Mouse (Mus musculus): Measurements from ENCODE around the gene Msl1.

Gene Msl1

GRCm38 (mm10) chr11:98777888-98778287 is 17.4 kb upstream of the Msl1 start:
- no peak for DNase-seq

DNA sequence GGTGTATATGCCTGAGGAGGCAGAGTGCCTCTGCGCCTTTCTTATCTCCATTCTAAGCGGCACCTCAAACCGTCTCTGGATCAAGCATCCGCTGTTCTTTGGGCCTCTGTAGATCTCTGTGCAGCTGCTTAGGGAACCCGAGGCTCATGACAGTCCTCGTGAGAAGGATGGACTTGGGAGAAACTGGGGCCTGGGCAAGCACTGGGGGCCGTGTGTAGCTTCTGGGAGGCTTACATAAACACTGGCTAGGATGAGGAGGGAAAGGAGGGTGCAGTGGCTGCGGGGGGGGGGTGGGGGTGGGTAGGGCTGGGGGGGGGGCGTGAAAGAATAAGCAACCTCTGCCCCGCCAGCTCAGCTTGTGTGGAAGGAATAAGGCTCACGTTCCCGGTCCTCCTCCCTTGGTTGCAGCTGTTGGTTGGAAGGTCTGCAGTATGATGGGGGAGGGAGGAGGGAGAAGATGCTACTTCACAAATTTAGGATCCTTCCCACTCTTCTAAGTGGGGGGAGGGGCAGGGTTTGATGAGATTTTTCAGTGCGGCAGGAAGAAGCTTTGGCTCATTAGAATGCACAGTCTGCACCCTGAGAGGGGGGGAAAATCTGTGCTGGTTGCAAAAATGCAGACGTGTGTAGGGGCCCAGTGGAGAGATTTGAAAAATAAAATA is 13.3 kb upstream of the Msl1 start:
- DNase-seq, result peak; percentile 73

- DNase-seq, result peak; percentile 70
These were observed 12.6 kb upstream of the Msl1 start for GRCm38 (mm10) chr11:98782651-98783235.

GRCm38 (mm10) chr11:98783236-98783696 is 12.1 kb upstream of the Msl1 start:
- DNase-seq, result peak; percentile 99

DNA sequence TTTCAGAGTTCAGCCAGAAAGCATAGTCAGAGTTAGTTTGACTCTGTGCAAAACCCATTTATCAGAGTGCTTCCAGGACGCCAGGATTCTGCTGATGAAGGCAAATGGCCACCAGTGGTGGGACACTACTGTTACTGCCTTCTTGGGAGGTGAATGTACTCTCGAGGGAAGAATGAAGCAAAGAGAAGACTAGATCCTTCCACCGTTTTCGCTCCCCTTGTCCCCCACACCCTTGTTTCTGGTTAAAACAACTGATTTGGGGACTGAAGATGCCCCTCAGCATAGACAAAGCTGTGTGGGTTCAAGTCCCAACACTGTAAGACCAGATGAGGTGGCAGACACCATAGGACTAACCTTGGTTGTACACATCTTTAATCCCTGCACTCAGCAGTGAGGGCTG is 11.2 kb upstream of the Msl1 start:
- DNase-seq, result peak; percentile 56

GRCm38 (mm10) chr11:98785214-98785613 is 10.1 kb upstream of the Msl1 start:
- peak; percentile 62 for DNase-seq

- DNase-seq, result peak; percentile 89
These were observed 9.5 kb upstream of the Msl1 start for GRCm38 (mm10) chr11:98785772-98786281.

- peak; percentile 96 for DNase-seq
These were observed 8.7 kb upstream of the Msl1 start for GRCm38 (mm10) chr11:98786359-98787214.

DNA sequence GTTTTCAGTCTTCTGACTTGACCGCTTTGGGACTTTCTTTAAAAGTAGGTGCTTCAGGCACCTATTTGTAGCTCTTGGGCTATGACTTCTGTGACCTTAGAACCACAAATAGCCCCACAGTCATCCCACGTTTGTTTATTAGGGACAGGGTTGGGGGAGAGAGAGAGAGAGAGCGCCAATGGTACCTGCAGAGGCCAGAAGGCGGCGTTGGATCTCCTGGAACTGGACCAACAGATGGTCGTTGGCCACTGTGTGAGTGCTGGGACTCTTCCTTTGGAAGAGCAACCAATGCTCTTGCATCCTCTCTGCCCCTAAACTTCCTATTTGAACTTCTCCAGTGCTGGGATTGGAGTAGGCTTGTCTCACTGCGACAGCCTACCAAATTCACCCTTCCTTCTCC is 8.1 kb upstream of the Msl1 start:
- no peak for DNase-seq

GRCm38 (mm10) chr11:98787691-98788090 is 7.6 kb upstream of the Msl1 start:
- DNase-seq, result no peak

GRCm38 (mm10) chr11:98788139-98788538 is 7.2 kb upstream of the Msl1 start:
- DNase-seq, result no peak

DNA sequence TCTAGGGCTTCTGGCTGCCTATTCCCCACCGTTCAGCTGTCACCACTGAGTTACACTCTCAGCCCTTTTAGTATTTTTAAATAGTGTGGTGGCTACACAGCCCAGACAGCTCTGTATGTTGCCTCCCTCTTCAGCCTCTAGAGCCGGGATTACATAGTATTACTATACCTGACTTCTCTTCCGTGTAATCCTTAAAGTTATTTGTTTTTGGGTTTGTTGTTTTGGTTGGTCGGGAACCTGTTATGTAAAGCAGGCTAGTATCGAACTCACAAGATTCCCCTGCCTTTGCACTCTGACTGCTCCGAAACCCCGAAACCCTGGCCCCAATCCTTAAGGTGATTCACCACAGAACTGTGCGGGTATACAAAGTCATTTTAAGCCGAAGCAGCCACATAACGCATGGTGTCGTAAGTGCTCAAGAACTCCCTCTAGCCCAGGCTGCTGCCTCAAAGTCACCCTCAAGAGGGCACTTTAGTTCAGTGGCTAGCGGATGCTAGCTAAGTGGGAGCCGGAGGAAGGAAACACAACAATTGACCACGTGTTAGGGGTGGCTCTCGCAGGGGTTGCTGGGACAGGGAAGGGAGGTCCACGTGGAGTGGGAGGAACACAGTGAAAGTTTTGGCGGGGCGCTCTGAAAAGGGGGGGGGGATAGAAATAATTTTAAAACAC is 6.6 kb upstream of the Msl1 start:
- DNase-seq, result peak; percentile 92

GRCm38 (mm10) chr11:98789219-98789807 is 6.0 kb upstream of the Msl1 start:
- peak; percentile 60 for DNase-seq

DNA sequence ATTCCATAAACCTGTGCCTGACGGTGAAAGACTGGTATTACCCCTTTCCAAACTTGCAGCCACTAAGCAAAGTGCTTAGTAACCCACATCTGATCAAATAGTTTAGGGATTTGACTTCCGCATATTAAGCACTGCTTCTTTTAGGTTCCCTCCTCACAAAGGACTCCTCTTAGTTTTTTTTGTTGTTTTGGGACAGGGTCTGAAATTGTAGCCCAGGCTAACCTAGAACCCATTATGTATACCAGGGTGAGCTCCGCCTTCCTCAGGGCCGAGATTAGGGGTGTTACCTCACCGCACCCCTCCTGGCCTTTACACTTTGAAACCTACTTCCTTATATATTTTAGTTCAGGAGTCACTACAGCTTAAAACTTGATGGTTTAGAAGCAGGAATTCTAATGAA is 5.5 kb upstream of the Msl1 start:
- DNase-seq, result peak; percentile 24

GRCm38 (mm10) chr11:98790631-98791205 is 4.6 kb upstream of the Msl1 start:
- peak; percentile 24 for DNase-seq

DNA sequence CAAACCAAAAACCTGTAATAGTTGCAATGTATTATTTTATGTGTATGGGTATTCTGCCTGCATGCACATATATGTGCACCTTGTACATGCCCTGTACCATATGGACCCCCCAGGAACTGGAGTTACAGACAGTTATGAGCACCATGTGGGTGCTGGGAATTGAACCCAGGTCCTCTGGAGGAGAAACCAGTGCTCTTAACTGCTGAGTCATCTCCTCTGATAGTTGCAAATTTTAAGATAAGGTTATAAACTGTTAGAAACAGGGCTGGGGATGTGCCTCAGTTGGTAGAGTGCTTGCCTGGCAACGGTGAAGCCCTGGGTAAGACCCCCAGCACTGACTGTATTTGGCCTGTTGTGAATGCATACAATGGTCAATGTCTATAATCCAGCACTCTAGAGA is 3.9 kb upstream of the Msl1 start:
- DNase-seq, result peak; percentile 23

DNA sequence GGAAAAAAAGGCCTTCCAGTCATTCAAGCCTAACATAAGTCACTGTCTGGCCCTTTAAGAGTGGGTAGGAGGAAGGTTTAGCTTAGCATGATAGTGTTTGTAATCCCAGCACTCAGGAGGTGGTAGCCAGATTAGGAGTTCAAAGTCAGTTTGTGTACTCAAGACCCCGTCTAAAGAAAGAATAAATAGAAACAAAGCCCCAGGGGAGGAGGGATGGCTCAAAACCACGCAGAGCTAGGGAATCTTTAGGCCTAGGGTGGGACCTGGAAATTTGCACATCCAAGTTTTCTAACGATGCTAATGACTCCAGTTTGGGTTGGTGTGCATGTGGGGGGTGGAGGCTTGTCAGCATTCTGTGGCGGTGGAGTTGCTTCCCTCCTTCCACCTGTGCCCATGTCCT is 3.2 kb upstream of the Msl1 start:
- peak; percentile 31 for DNase-seq

- DNase-seq, result peak; percentile 89
These were observed 774 bp upstream of the Msl1 start for GRCm38 (mm10) chr11:98794469-98795014.

GRCm38 (mm10) chr11:98795714-98796514 is 598 bp downstream of the Msl1 start:
- peak; percentile 73 for DNase-seq

DNA sequence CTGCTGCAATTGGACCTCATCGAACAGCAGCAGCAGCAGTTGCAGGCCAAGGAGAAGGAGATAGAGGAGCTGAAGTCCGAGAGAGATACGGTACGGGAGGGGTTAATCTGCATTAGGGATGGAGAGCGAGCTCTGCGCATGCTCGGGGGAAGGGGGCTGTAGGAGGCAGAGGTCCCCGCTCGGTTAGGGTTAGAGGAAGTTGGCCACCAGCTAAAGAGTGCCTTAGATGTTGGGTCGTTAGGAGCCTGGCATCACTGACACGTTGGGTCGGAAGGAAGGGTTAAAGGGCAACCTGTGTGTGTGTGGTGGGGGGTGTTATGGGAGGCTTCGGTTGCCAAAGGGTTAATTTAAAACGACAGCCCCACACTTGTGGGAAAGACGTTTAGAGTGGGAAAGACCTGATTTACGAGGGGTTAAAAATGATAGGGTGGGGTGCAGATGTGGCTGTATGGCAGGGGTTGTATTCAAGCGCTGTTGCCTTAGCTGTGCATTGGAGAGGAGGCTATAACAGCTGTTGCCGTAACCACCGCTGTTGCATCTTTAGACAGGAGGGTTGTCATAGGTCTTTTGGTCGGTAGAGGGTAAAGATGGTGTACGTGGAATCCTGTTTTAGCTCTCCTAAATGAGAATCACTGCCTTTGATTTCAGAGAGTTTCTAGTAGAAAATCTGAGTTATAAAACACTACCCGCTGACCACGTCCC is 1.4 kb downstream of the Msl1 start:
- DNase-seq, result peak; percentile 84

All from cerebellum, adult 9-11 months (tissue).